Mouse (Mus musculus) cerebellum, adult 18-20 months (tissue): ENCODE results near the gene Tm9sf3.

Experiments
- DNase-seq, 2 experiments: peaks; one replicate each; pipeline ENCODE4 v3.0.0; 2021

The Tm9sf3 gene

DNA sequence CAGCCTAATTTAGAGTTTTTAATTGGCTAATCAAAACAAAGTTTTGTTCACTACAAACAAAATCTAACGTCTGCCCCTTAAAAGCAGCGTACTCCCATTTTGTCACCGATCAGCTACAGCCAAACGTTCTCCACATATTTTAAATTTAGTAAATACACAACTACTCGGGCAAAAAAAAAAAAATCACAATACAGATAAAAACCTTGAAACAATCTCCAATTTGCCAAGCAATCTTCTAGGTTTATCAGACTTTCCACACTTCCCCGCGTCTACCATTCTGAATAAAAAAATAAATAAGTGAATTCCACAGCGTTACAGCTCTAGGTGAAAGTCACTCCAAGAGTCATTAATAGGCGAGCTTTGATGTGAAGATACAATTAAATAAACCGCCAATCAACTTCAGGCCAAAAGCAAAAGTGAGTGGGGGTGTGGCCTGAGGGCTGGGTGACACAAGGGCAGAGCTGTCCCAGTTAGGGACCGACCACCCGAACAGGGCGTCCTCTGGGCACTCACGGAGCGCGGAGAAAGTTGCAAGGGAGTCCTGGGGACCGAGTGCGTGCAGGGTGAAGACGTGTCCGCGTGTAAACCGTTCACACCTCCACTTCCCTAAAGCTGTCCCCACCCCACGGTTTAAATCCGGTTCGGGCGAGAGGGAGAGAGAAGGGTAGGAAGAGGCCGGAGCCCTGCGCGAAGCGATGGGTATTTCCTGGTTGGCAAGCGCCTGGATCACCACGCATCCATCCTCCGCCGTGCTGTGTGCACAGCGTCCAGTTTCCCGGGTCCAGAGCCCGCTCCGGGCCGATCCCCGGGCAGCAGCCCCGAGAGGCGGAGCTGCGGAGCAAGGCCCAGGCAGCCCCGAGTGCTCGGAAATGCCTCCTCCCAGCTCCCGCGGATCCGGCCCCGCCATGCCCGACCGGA lies 826 bp downstream of the Tm9sf3 start:
- DNase-seq, result peak; percentile 68 to 77

- DNase-seq, result no peak
Measured at GRCm38 (mm10) chr19:41260736-41261135, 3.1 kb downstream of the Tm9sf3 start.

DNA sequence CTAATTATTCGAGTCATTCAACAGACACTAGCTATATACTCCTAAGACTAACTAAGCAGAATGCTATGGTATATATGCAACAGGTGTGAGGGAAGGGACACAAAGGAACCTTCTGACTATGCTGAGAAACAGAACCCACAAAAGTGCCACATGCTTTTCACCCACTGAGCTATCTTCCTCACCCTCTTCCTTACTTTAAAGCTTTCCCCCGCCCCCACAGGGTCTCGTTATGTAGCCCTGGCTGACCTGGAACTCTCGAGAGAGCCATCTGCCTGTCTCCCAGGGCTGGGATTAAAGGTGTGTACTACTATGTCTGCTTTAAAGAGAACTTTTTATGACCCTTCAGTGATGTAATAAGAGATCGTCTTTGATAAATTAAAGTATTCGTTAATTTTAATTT lies 4.5 kb downstream of the Tm9sf3 start:
- DNase-seq, result no peak

- peak; percentile 22 to 30 for DNase-seq
Measured at GRCm38 (mm10) chr19:41258707-41259106, 5.1 kb downstream of the Tm9sf3 start.

DNA sequence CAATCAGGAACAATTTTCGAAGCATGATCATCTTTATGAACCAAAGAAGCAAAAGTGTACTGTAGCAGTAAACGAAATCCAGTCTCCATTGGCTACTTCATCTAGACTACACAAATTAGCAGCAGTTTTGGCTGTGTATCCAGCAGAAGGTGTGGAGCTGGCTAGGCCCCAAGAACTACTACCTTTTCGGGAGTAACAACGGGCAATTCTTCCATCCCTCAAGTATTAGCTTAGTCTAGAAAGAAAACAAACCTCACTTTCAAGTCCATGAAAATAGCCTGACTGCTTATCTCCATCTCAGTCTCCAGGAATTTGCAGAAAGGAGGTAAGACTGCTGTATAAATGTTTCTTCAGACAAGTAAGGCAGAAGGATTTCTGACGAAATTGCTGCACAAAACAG lies 9.2 kb downstream of the Tm9sf3 start:
- peak in 1 of 2 experiments; percentile 19 for DNase-seq

DNA sequence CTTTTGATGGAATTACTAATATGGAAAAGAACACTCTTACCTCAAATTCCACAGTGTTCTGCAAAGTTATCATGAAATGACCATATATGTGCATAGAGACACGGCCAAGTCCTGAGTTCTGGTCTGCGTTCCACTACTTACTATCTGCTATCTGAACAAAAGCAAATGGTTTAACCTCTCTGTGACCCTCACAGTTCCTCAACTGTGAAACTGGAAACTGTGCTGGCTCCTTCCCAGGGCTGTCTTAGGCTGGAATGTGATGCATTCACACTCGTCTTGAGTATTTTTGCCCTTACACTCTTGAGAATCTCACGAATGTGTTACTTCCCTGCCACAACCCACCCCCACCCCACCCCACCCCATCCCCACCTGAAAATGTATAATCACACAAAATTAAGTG lies 14.8 kb downstream of the Tm9sf3 start:
- no peak for DNase-seq

- DNase-seq, result no peak
Measured at GRCm38 (mm10) chr19:41248271-41248670, 15.5 kb downstream of the Tm9sf3 start.

GRCm38 (mm10) chr19:41246271-41246670 lies 17.5 kb downstream of the Tm9sf3 start:
- no peak for DNase-seq

GRCm38 (mm10) chr19:41244581-41244980 lies 19.2 kb downstream of the Tm9sf3 start:
- DNase-seq, result peak; percentile 40 to 56

DNA sequence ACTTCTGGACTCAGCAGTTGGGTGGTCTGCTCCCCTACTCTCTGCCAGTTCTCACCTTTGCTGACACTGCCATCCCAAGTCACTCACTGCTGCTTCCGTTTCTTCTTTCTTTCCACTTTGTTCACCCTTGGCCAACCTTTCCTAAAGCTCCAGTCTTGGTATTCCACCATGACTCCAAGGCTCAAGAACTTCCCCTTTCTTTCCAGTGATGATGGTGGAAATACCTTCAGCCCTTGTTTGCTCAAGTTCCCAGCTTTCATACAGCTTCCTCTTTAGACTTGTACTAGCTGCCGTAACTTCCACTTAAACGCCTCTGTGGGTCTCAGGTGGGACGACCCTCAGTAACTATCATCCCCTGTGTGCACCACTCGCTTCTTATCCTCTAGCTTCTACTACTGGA lies 21.8 kb downstream of the Tm9sf3 start:
- no peak for DNase-seq

- no peak for DNase-seq
Measured at GRCm38 (mm10) chr19:41233698-41234097, 30.1 kb downstream of the Tm9sf3 start.

DNA sequence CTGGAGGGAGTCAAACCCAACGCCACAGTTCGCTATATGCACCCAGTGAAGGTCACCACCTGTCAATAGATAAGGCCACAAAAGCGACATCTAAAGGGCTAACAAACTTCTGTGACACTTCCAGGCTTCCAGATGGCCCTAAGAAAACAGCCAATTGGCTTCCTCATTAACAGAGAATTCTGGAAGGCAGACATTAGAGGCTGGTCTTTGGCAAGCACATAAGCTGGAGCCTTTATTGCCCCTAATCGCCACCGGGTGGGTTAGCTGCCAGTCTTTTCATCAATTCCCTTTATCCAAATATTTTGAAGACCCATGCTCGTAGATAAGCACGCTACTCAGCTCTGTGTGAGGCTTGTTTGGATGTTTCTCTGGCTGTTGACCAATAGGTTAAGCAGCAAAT lies 55.5 kb downstream of the Tm9sf3 start:
- no peak for DNase-seq

DNA sequence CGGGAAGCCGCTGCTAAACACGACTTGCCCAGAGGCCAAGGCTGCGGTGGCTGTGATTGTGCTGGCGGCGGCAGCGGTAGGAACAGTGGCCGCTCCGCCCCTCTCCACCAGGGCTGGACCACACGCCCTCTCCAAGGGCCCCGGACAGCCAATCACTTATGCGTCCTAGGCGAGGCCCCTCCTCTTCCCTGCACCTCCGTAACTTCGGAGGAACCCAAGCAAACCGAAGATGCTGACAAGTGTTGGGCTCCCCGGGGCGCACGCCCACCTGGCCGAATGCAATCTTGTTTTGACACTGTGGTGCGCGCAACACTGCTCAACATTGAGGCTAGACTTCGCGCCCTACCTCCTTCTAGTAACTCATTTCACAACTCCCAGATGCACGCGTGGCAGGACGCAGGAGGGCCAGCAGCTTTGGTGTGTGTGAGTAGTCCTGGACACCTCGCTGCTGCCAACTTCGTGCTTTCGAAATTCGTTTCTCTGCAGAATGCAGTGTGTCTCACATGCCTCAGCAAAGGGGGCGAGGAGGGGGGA lies 56.9 kb downstream of the Tm9sf3 start, which contains the start of gene Tll2:
Gene Tll2 (minus strand): TSS at position 25 of the 534 bp plus-strand sequence.
- peak; percentile 5 to 6 for DNase-seq

DNA sequence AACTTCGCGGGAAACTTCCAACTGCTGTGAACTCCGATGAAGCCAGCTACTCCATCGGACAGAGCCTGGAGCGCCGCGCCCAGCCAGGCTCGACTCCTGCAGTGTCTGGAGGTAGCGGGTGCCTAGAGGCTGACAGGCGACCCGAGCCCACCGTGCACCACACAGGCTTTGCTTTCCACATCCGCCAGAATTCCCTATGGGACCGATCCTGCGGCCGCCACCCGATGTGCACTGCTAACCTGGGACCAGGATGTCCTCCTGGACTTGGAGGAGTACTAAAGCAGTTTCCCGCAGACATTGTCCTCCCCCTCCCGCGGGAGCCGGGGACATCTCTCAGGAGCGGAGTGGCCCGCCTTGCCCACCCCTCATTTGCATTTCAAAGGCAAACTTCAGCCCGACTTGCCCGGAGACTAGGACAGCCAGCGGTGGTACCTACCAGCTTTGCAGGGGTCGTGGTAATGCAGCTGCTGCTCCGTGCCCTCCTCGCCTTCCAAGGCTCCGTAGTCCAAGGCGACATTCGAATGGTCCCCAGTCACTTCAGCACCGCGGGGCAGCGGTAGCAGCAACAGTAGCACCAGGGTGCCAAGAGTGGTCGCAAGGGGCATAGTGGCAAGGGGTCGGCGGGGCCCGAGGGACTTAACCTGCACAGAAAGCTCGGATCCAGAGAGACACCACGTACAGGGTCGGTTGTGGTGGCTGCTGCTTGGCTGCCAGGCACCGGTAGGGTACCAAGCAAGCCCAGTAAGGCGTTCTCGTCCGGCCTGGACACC lies 57.6 kb downstream of the Tm9sf3 start:
- no peak for DNase-seq

GRCm38 (mm10) chr19:41204159-41205081 lies 59.4 kb downstream of the Tm9sf3 start:
- no peak for DNase-seq

GRCm38 (mm10) chr19:41197606-41198005 lies 66.2 kb downstream of the Tm9sf3 start:
- DNase-seq, result no peak

- no peak for DNase-seq
Measured at GRCm38 (mm10) chr19:41193379-41193778, 70.4 kb downstream of the Tm9sf3 start.

DNA sequence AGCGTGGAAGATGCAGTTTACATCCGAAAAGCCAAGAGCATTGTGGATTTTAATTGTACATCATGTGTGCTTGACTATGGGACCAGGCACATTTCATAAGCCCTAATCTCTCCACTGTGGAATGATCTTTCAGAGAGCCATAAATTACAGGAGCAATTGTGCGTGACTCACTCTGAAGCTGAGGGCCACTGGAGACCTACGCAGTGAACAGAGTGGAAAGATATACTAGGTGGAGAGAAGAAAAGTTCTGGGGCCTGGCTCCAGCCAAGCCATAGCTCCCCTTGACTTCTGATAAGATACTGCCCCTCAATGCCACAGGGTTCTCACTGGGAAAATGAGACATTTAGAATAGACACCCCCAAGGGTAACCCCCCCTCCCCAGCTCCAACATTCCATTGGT lies 70.8 kb downstream of the Tm9sf3 start:
- DNase-seq, result no peak

GRCm38 (mm10) chr19:41191724-41192123 lies 72.1 kb downstream of the Tm9sf3 start:
- no peak for DNase-seq

GRCm38 (mm10) chr19:41190876-41191434 lies 72.8 kb downstream of the Tm9sf3 start:
- DNase-seq, result no peak

DNA sequence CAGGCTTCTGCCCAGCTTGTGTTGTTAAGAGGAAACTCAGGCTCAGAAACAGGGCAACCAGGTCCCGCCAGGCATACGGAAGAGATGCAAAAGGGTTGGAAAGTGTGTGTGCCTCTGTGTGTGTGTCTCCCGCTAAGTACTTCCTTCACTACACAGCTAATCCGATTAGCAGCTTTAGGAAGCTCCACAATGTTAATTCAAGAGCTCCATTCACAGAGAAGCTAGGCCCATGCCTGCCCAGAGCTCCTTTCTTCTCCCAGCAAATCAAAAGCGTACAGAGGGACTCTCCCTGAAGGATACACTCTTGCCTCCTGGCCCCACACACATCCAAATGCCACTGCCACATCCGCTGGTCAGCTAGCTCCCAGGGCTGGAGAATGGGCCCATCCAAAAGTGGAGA lies 86.5 kb downstream of the Tm9sf3 start:
- no peak for DNase-seq

DNA sequence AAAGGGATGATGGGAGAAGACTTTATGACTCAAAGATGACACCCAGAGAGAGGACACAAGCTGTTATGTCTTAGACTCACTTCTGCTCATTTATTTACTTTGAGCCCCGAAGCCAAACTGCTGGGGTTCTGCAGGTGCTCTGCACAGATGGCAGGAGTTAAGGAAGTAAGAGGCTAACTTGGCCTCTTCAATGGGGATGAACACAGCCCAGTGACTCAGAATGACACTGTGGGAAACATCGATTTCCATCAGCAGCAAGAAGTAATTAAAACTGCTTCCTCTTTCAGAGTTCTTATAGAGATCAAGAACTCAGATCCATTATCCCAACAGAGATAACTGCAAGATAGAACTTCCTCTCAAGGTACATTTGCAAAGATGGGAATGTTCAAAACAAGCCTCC lies 86.9 kb downstream of the Tm9sf3 start:
- DNase-seq, result peak in 1 of 2 experiments; percentile 8
